Mouse (Mus musculus) gastrocnemius, postnatal 14 days (tissue): ENCODE measurements around the gene Abcf1. TPM values are rescaled to one million over a fixed set of nuclear protein-coding genes. Genes with fewer than 3 reads are reported as not detected.
"Not testable (repeated sequence)": the region's sequence is repeated elsewhere in the genome, so short reads cannot be mapped to it uniquely, and the experiment has no call there.

Experiments
- DNase-seq: peaks from one replicate; pipeline ENCODE4 v3.0.0; 2021; ENCODE audit warnings: mixed read lengths
- intact Hi-C: fragments of 180-260 bp; cut with DNase I; formaldehyde crosslinking; loops from one replicate; pipeline ENCODE4 v1.15.1; 2025; ENCODE audit warnings: low total_unique reads
- long read RNA-seq, 2 experiments: library from polyadenylated mRNA; stranded (forward); transcript quantifications; one replicate each; pipeline ENCODE4 v2.0.0; 2021
- total RNA-seq, 2 experiments: library from RNA; stranded (reverse); gene quantifications; 2 replicates each; pipeline ENCODE4 v1.2.3; 2021

Abcf1 gene
- 10 to 100 TPM; 64.1 to 66.7 TPM for total RNA-seq
- long read RNA-seq, experiment 1, transcript Abcf1-201 (23 exons, 3,161 nt) = major isoform, 116 of 145 reads
- long read RNA-seq, experiment 1, transcript Abcf1-205 (4 exons, 855 nt) = minor isoform, 6 of 145 reads
- long read RNA-seq, experiment 1, partial matches to known transcripts = 11 of 145 reads
- long read RNA-seq, experiment 1, other reads (novel, unspliced or antisense) = 12 of 145 reads
- long read RNA-seq, experiment 2, transcript Abcf1-201 (23 exons, 3,161 nt) = major isoform, 120 of 167 reads
- long read RNA-seq, experiment 2, transcript Abcf1-205 (4 exons, 855 nt) = minor isoform, 14 of 167 reads
- long read RNA-seq, experiment 2, partial matches to known transcripts = 17 of 167 reads
- long read RNA-seq, experiment 2, other reads (novel, unspliced or antisense) = 16 of 167 reads

GRCm38 (mm10) chr17:35969418-35970389 is at the start of gene Abcf1:
Gene Abcf1 (minus strand): TSS chr17:35969761.
- DNase-seq = peak; percentile 99
- intact Hi-C loops = no loop called here

- intact Hi-C loops = no loop called here
- DNase-seq = no peak
Observed at GRCm38 (mm10) chr17:36018979-36019378, 49.4 kb upstream of the Abcf1 start.

GRCm38 (mm10) chr17:36017046-36017445 is 47.5 kb upstream of the Abcf1 start:
- no peak for DNase-seq
- intact Hi-C loops = no loop called here

- intact Hi-C loops = no loop called here
- no peak for DNase-seq
Observed at GRCm38 (mm10) chr17:36014977-36015376, 45.4 kb upstream of the Abcf1 start.

- intact Hi-C loops, DNase-seq: not testable (repeated sequence)
Observed at GRCm38 (mm10) chr17:36004409-36004808, 34.8 kb upstream of the Abcf1 start.

GRCm38 (mm10) chr17:36003331-36003730 is 33.8 kb upstream of the Abcf1 start:
- intact Hi-C loops = no loop called here
- DNase-seq = no peak

GRCm38 (mm10) chr17:36001966-36002365 is 32.4 kb upstream of the Abcf1 start:
- intact Hi-C loops = no loop called here
- no peak for DNase-seq

GRCm38 (mm10) chr17:36001121-36001897 is 31.7 kb upstream of the Abcf1 start:
- intact Hi-C loops = no loop called here
- DNase-seq = no peak

- no peak for DNase-seq
- intact Hi-C loops = no loop called here
Observed at GRCm38 (mm10) chr17:36000349-36000748, 30.8 kb upstream of the Abcf1 start.

GRCm38 (mm10) chr17:35999356-35999755 is 29.8 kb upstream of the Abcf1 start:
- intact Hi-C loops = no loop called here
- no peak for DNase-seq

GRCm38 (mm10) chr17:35998545-35999305 is 29.2 kb upstream of the Abcf1 start:
- no peak for DNase-seq
- intact Hi-C loops = no loop called here

GRCm38 (mm10) chr17:35997713-35998510 is 28.4 kb upstream of the Abcf1 start:
- DNase-seq = no peak
- intact Hi-C loops = loop anchor here (2.0 kb wide), 1 partner anchor 37 kb away; no protein-coding TSS in a partner anchor

GRCm38 (mm10) chr17:35996949-35997348 is 27.4 kb upstream of the Abcf1 start:
- intact Hi-C loops = loop anchor here (2.0 kb wide), 1 partner anchor 38 kb away; no protein-coding TSS in a partner anchor
- peak; percentile 90 for DNase-seq

GRCm38 (mm10) chr17:35994879-35995240 is 25.3 kb upstream of the Abcf1 start:
- no peak for DNase-seq
- intact Hi-C loops = no loop called here

- intact Hi-C loops = no loop called here
- peak; percentile 81 for DNase-seq
Observed at GRCm38 (mm10) chr17:35994175-35994878, 24.8 kb upstream of the Abcf1 start.

GRCm38 (mm10) chr17:35993675-35994074 is 24.1 kb upstream of the Abcf1 start:
- peak; percentile 80 for DNase-seq
- intact Hi-C loops = loop anchor here (2.0 kb wide), 1 partner anchor 55 kb away; no protein-coding TSS in a partner anchor

GRCm38 (mm10) chr17:35991781-35992180 is 22.2 kb upstream of the Abcf1 start:
- no peak for DNase-seq
- intact Hi-C loops = loop anchor here (2.0 kb wide), 1 partner anchor 53 kb away; no protein-coding TSS in a partner anchor
